Mouse (Mus musculus) left cerebral cortex, postnatal 14 days (tissue): ENCODE measurements around the gene Catsperz. TPM values are rescaled to one million over a fixed set of nuclear protein-coding genes. Genes with fewer than 3 reads are reported as not detected.

Source experiments
- DNase-seq, 2 experiments: peaks; one replicate each; pipeline ENCODE4 v3.0.0; 2021 to 2022; ENCODE audit warnings: low spot score in 2 of 2, mixed read lengths in 1 of 2
- intact Hi-C: fragments of 180-260 bp; cut with DNase I; formaldehyde crosslinking; loops from one replicate; pipeline ENCODE4 v1.15.1; 2025
- long read RNA-seq, 2 experiments: library from polyadenylated mRNA; stranded (forward); transcript quantifications; one replicate each; pipeline ENCODE4 v2.0.0; 2021
- total RNA-seq, 2 experiments: library from RNA; stranded (reverse); gene quantifications; 2 replicates each; pipeline ENCODE4 v1.2.3; 2021

Catsperz gene
- 10 to 100 TPM; 23.0 to 28.8 TPM for total RNA-seq
- long read RNA-seq, experiment 1, partial matches to known transcripts, result 0 of 1 reads
- long read RNA-seq, experiment 1, other reads (novel, unspliced or antisense), result 0 of 1 reads
- long read RNA-seq, experiment 2, partial matches to known transcripts, result 0 of 4 reads
- long read RNA-seq, experiment 2, other reads (novel, unspliced or antisense), result 1 of 4 reads

DNA sequence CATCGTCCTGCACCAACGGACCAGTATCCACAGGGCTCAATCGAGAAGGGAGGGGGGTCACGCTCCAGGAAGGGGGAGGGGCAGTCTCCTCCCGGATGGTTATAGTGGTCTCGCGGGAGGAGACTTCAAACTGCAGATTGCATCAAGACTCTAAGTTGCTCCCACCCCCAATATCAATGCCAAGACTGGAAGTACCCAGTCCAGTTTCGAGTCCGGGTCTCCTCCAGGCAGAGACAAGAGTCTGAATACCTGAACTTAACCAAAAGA lies at the start of gene Catsperz:
TSS of gene Catsperz (minus strand) at position 74 of the 267 bp plus-strand sequence.
- intact Hi-C loops, result no loop called here
- DNase-seq, result no peak

DNA sequence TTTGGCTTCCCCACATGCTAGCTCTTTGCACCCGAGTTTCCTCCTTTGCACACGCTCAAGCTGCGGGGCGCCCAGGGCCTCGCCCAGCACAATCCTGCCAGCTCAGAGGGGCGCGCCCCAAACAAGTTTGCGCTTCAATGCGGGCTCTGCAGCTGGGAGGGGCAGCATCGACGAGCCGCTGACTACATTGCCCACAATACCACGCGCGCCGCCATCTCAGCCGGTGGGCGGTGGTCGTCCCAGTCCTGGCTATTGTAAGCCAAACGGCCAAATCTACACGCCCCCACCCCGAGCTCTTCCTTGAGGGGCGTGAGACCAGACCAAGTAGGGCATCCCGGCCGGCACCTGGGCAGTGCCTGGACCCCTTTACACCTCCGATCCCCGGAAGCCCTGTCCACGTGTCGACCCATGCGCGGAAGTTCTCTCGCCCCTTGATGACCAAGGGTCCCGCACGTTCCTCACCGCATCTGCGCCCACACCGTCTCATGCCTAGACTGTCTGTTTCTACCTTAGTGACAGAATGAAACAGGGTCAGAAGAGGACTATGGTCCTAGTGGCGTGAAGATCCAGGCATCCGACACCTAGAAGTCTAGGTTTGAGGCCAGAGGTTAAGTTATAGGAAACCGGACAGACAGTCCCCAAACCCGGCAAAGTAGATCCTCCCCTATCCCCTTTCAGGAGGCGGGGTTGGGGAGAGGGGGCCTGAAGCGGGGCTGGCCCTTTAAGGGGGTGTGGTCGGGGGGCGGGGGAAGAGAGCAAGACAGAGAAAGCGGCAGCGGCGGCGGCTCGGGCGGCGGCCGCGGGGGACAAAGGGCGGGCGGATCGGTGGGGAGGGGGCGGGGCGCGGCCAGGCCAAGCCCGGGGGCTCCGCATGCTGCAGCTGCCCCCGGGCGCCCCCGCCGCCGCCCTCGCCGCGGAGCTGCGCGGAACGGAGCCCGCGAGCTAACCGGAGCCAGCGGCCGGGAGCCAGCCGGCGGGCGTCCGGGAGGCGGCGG lies 49.3 kb upstream of the Catsperz start, which contains the start of gene Ppp1r14b:
TSS of gene Ppp1r14b (plus strand) at position 758 of the 995 bp plus-strand sequence.
- DNase-seq, result peak; percentile 73 to 75
- intact Hi-C loops, result loop anchor here (5.0 kb wide), 2 partner anchors 32 to 52 kb away; partner anchors contain the start of genes Bad, Esrra and Gpr137

DNA sequence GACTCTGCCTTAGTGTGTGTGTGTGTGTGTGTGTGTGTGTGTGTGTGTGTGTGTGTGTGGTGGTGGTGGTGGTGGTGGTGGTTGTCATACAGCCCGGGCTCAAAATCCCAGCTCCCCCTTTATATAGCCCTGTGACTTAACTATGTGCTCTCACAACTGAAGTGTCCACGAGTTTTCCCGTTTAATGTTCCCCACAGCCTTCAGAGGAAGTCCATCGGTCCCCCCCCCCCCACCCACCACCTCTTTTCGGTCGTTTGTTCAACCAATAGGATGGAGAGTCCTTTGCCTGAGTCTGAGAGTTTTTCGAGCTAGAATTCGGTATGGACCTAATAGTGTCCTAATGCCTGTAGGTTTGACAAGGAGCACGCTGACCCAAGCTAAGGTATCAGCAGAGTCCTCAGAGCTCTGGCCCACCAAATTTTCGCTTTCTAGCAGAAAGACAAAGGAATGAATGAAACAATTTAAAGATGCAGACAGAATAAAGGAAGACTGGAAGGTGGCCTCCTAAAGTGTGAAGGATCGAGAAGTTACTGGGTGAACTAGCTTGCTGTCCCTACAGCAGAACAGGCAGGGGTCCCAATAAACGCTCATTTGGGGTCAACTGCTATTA lies 48.5 kb upstream of the Catsperz start:
- DNase-seq, result no peak
- intact Hi-C loops, result no loop called here

DNA sequence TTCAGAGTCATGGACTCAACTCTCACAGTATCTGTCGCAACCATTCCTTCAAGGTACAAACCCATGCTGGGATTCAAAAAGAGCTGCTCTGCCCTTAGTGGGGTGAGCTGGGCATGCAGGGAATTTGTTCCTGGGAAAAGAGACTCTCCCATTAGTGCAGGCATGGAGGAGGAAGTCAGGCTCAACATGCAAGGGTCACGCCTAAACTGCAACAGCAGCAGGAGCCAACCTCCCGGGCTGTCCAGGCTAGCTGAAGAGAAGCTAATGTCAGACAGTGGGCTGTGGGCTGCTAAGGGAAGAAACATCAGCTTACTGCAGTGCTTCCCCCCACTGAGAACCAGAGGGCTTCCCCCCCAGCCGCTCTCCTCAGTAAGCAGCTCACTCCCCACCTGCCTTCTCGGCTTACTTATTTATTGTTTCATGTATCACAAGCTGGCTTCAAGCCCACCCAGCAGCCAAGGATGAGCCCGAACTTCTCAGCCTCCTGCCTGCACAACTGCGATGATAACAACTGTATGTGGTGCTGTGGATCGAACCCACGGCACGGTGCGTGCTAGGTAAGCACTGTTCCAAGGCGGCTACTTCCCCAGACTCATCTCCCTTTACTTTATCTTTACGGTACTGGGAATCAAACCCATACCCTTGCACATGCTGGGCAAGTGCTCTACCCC lies 47.2 kb upstream of the Catsperz start:
- no peak for DNase-seq
- intact Hi-C loops, result no loop called here

DNA sequence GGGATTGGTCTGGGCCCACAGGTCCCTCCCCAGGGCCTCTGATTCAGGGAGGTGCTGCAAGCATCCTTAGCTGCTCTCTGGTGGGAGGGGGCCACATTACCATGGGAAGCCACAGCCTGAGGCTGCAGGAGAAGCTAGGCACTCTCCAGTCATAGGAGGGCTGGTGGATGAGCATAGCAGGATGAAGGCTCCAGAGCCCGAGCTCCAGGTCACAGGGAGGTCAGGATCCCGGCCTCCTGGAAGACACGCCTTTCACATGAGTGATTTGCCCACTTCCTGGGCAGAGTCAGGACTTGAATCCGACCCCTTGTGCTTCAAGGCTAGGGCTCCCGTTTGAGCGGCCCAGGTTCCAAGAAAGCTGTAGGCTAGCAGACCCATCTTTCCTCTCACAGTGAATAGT lies 46.5 kb upstream of the Catsperz start:
- intact Hi-C loops, result no loop called here
- no peak for DNase-seq

DNA sequence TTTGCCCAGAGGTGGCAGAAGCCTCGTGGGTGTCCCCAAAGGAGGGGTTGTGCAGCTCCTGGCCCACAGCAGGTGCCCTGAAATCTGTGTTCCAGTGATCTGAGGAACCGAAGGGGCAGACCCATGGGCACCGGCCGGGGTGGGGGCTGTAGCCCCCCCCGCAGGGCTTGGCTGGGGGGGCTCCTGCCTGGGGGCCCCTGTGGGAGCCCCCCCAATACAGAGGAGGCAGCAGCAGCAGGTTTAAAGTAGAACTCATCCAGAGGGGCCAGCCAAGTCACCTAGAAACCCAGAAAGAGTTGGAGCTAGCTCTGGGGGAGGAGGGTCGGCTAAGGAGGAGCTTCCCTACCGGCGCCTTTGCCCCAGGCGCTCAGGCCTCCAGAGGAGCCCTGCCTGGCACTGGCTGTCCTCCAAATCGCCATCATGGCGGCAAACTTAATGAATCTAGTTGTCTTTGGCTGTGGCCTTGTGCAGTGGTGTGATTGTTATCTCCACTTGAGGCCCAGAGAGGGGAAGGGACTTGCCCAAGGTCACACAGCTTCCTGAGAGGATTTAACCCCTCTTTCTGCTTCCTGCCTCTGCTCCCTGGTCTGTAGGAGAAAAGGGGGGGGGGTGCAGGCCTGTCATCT lies 45.4 kb upstream of the Catsperz start:
- no peak for DNase-seq
- intact Hi-C loops, result no loop called here

DNA sequence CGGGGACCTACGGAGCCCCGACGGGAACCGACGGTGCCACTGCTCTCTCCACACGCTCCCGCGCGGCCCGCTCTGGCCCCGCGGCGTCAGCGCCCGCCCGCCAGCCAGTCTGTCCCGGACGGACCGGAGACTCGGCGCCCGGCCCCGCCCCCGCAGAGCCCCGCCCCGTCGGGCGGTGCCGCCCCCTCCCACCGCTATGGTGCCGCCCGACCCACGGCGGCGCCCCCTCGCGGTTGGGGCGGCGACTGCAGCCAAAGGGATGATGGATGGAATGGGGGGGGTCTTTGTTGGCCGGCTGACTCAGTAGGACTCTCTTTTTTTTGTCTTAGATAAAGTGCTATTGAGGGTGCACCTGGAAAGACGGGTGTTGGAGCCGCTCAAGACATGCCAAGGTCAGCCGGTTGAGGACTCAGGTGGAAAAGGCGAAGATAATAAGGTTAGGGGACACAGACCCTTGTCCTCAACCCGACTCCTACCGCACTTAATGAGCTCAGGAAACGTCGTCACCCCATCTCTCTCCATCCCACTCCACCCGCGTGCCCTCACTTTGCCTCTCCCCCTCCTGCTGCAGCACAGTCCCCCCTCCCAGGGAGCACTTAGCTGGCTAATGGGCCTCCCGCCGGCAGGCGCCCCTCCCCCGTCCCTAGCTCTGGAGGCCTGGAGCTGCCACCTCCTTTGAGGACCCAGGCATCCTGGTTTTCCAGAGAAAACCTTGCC lies 44.6 kb upstream of the Catsperz start:
- intact Hi-C loops, result no loop called here

DNA sequence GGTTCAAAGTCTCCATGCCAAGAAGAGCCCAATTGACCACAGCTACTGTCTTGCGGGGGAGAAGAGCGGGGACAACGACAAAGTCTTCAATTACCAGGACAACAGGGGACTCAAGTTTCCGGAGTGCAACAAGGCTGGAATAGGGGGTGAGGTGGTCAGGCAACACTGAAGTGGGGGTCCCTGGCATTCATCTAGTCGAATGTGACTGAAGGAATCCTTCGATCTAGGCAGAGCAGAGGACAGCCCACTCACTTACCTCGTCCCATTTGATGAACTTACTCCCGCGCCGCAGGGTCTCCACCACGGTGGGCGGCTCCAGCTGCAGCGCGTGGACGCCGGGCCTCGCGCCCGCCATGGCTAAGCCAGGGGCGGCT lies 44.1 kb upstream of the Catsperz start:
- DNase-seq, result no peak
- intact Hi-C loops, result no loop called here

More for the DNA sequence above, 44.6 kb upstream of the Catsperz start:
- peak in 1 of 2 experiments; percentile 29 for DNase-seq

DNA sequence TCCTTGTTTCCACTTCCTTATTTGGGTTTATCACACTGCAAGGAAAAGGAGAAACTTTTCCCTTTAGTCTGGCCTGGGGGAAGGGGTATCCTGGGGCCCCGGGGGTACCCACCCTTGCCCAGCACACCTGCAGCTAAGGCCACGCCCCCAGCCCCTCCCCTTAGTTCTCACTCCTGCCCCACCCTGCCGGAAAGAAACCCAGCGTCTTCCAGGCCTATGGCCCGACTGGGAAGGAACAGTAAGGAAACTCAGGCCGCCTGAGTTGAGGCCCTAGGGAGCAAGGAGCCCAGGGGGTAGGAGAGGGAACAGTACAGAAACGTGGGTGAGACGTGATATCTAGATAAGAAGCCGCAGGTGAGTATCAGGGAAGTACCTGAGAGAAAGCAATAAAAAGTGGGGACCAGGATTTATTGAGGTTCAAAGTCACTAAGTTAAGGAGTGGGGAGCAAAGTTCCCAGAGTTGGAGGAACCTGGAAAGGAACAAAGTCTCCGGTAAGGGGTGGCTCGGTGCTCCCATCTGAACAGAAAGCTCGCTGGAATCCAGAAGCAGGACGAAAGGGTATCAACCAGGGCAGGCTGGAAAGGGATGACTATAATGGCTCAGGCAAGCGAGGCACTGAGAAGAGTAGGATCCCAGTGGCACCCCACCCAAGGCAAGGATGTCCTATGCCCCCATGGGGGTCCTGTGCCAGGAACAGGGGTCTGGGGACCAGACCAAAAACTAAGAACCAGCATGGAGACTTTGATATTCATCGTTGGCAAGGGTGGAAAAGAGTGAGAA lies 43.5 kb upstream of the Catsperz start:
- intact Hi-C loops, result no loop called here
- DNase-seq, result no peak

DNA sequence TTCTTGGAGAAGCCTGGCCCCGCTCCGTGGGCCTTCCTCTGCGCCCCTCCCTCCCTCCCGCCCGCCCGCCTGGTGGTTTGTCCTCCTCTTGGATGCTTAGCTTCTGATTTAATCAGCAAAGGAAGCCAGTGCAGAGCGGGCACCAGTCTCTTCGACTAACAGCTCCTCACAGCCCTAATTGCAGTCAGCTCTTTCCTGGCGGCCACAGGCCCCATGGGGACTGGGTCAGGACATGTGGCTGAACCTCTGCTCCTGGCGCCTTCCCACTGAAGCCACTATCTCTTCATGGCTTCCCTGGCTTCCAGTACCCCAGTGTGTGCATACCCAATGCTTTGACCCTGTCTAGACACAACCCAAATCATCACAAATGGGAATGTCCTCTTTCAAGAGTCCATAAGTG lies 31.3 kb upstream of the Catsperz start:
- no peak for DNase-seq
- intact Hi-C loops, result no loop called here

DNA sequence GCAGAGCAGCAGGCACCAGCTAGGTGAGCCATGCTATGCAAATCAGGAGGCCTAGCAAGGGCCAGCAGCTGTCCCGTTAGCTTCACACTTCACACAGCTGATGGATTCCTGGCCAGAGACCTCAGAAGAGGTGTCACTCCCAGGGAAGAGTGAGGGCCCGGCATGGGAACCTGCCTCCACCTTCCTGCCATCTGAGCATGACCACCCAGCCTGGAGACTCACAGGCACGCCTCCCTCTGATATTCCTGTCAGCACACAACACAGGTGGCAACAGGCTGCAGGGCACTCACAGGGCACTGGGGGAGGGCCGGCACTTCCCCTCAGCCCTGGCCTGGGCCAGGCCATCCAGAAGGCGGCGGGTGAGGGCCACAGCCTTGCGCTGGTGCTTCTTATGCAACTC lies 30.2 kb upstream of the Catsperz start:
- DNase-seq, result no peak
- intact Hi-C loops, result no loop called here

DNA sequence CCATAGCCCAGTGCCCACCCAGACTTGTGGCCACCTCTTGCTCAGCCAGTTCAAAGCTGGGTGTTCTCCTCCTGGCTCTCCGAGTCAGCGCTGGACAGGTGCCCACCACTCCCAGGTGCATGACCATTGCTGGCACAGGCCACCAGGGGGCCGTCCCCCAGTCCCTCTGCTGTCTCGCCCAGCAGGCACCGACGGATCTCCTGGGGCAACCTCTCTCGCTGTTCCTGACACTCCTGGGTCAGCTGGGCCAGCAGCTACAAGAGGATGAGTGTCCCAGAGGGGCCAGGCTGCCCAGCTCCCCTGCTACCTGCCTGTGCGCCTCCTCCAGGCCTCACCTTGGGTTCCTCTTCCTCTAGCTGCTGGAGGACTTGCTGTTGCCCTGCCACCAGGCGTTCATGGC lies 28.9 kb upstream of the Catsperz start:
- intact Hi-C loops, result no loop called here
- DNase-seq, result no peak

DNA sequence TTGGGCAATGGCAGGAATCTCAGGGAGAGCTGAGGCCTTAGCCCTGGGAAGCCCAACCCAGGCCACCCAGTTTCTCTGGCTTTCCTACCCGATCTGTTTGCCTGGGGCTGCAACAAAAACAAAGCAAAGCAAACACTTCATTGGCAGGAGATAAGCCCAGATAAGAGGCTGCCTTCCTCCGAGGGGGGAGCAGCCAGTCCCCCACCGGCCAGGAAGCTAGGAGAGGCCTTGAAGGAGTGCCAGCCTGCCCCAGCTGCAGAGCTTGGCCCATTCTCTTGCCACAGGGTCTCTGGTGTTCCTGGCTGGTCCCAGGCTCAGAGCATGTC lies 27.5 kb upstream of the Catsperz start:
- intact Hi-C loops, result no loop called here
- DNase-seq, result no peak

DNA sequence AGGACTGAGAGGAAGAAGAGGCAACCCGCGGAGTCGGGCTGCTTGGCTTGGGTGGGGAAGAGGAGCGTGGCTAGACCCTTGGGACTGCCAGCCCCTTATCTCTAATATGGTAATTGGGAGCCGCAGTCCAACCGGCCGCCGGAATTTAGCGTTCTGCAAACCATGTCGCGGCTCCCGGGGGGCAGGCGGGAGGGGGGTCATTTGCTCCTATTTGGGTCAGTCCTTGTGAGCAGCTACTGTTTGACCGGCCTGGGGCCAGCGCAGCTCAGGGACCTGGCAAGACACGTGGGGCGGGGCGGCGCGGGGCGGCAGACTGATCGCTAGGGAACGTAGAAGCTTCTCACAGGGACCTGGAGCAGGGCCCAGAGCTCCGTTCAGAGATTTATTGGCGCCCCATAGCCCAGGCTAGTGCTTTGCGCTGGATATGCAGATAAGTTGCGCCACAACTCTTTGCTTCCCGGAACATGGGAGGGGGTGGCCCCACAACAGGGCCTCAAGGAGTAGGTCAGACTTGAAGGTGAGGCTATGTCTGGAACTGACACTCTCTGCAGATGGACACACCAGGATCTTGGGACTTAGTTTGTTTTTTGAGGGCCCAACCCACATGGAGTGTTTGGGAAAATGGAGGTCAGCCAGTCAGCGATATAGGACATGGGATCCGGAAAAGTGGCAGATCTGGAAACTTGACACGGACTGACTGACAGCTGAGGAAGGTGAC lies 27.0 kb upstream of the Catsperz start:
- DNase-seq, result peak; percentile 69 to 71
- intact Hi-C loops, result no loop called here

DNA sequence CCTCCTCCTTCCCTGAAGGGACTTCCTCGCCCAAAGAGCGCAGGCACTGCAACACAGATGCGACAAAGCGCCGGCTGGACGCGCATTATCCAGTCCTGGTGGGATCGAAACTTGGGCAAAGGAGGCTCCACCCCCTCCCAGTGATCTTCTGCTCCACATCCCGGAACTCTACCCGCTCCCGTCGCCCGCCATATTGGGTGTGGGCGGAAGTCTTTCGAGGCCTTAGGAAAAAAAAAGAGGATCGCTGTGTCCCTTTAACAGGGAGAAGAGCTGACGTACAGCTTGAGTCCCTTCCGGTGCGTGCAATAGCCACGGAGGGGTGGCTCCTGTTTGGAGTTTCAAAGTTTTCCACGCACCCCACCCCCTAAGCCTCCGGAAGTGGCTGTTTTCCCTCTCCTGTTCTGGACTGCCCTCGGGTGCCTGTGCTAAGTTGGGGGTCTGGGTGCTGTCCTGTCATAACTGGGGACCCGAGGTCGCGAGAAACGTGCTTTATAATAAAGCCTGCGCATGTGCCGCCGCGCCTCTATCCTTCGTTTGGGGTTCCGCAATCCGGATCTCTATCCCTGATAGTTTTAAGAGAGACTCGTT lies 26.3 kb upstream of the Catsperz start:
- intact Hi-C loops, result no loop called here
- DNase-seq, result peak; percentile 90 to 91

DNA sequence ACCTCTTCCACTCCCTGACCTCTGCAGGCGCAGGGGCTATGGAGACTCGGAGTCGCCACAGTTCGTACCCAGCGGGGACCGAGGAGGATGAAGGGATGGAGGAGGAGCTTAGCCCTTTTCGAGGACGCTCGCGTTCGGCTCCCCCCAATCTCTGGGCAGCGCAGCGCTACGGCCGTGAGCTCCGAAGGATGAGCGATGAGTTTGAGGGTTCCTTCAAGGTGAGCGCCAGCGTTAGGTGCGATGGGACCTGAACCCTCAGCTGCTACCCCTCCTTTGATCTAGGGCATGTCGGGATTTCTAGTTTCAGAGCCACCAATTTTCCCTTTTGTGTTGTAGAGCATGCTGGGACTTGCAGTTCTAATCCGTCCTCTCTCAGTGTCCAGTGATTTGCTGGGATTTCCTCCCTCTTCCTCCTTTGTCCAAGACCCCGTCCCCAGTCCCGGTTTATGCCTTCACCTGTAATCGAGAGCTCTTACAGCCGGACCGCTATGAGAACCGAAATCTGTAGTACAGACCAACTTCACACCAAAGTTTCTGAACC lies 25.5 kb upstream of the Catsperz start:
- intact Hi-C loops, result no loop called here
- DNase-seq, result peak in 1 of 2 experiments; percentile 50

DNA sequence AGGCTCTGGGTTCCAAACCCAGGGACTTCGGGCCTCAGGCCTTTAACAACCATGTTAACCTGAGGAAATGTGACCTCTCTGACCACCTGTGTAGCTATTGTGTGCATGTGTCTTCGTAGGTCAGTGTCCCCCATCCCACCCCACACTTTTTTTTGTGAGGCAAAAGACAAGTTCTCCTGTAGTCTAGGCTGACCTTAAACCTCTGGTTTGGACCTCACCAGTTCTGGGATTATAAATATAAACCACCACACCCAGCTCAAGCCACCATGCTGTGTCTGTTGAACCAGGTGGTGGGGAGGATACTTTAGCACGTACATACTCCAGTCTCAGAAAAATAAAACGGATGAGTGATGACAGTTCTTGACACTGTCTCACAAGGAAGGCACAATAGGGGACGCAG lies 24.8 kb upstream of the Catsperz start:
- DNase-seq, result no peak
- intact Hi-C loops, result no loop called here
